Mouse (Mus musculus) bone marrow macrophage, adult 2 months (primary cell): ENCODE measurements around the gene Srgap3. TPM values are rescaled to one million over a fixed set of nuclear protein-coding genes. Genes with fewer than 3 reads are reported as not detected.

ENCODE experiments used
- H3K27ac ChIP-seq: 2 replicates; pipeline ENCODE4 v1.5.1; 2012; ENCODE audit warnings: low read depth, low read length; ENCODE audit not compliant: insufficient read depth
- H3K4me1 ChIP-seq: 2 replicates; pipeline ENCODE4 v1.6.1; 2012; ENCODE audit warnings: low read length; ENCODE audit not compliant: control insufficient read depth, insufficient read depth
- H3K4me3 ChIP-seq: 2 replicates; pipeline ENCODE4 v1.5.1; 2012; ENCODE audit warnings: mild to moderate bottlenecking, low read length, moderate library complexity; ENCODE audit not compliant: insufficient read depth
- CTCF ChIP-seq: IDR thresholded peaks from 2 replicates; pipeline ENCODE4 v1.5.1; 2012; ENCODE audit warnings: low read depth, mild to moderate bottlenecking, low read length, moderate library complexity
- POLR2A ChIP-seq: IDR thresholded peaks from 2 replicates; pipeline ENCODE4 v1.6.1; 2012; ENCODE audit warnings: mild to moderate bottlenecking, low read depth, low read length, borderline replicate concordance
- polyA plus RNA-seq: library from polyadenylated mRNA; stranded (reverse); fragments of >200 nt; gene quantifications from 2 replicates; pipeline ENCODE4 v1.2.4, GENCODE M21; 2012; ENCODE audit not compliant: missing spikeins, insufficient read depth, insufficient read length

The Srgap3 gene
- polyA plus RNA-seq, 1 experiment, result 2.9 TPM

GRCm38 (mm10) chr6:112972858-112973631, 26.0 kb upstream of the Srgap3 start:
- Histone ChIP-seq H3K4me3 (no peak overlapping the region), H3K27ac (no peak overlapping the region), H3K4me1 (no peaks in the 10 kb centered on the region)
- TF ChIP-seq POLR2A (no peak), CTCF (no peak)

DNA sequence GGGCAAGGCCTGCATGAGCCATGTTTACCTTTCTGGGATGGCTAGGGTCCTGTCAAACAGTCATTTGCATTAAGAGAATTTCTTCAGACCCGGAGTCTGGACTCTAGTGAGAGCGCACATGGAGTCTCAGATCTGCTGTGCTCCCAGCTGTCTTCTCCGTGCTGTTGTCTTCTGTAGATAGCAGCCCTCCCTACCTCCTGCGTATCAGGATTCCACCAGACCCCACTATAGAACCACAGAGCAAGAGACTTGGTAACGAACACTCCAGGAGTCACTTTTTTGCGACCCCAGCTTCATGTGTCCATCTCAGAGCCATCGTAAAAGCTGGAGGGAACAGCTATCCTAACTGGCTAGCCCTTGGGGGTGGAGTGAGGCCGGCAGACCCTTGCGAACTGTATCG, 25.1 kb upstream of the Srgap3 start:
- Histone ChIP-seq H3K27ac (no peak overlapping the region), H3K4me3 (no peak overlapping the region), H3K4me1 (no peaks in the 10 kb centered on the region)
- TF ChIP-seq POLR2A (no peak), CTCF (no peak)

GRCm38 (mm10) chr6:112971116-112971768, 24.2 kb upstream of the Srgap3 start:
- Histone ChIP-seq H3K27ac (no peak overlapping the region), H3K4me1 (no peaks in the 10 kb centered on the region), H3K4me3 (no peak overlapping the region)
- TF ChIP-seq CTCF, result no peak
- TF ChIP-seq POLR2A, result no peak

- Histone ChIP-seq H3K27ac (no peak overlapping the region), H3K4me1 (no peaks in the 10 kb centered on the region), H3K4me3 (no peak overlapping the region)
- no peak for TF ChIP-seq POLR2A
- no peak for TF ChIP-seq CTCF
These were observed 20.3 kb upstream of the Srgap3 start for GRCm38 (mm10) chr6:112967359-112967758.

DNA sequence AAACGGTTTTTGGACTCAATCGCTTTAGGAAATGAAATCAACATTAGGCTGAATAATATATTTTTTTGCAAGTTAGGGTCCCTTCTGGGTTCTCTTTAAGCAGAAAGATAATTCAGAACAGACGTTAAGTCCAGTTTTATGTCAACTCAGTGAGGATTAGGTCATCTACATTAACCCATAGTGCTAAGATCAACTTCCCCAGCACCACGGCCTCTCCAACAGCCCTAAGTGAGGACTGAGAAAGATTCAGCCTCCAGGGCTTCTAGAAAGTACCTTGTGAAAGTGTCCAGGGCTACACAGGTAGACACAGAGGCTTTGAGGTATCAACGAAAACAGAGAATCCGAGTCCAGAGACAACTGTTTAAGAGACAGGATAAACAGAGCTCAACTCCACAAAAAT, 11.3 kb upstream of the Srgap3 start:
- TF ChIP-seq CTCF (no peak), POLR2A (no peak)
- H3K27ac ChIP-seq, result no peak overlapping the region

DNA sequence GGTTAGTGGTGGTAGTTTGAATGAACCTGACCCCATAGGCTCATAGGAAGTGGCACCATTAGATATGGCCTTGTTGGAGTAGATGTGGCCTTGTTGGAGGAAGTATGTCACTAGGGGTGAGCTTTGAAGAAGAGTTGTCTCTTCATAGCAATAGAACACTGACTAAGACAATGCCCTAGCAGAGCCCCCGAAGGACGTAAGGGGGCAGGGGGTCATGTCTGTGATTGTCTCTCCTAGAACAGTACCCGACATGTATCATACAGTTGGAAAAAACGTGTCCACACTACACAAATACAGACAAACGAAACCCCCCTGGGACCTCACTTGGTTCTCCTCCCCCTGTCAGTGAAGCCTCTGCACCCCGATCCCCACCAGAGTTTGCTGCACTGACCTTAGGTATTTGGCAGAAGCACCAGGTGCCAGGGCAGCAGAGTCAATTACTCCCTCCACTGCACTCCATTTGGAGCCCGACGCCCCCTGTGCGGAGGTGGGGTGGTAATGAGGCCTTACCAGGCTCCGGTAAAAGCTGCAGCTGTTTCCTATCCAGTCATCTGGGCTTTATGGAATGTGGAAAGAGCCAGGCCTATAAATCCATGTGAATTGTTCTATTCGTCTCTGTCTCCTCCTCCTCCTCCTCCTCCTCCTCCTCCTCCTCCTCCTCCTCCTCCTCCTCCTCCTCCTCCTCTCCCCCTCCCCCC, 10.7 kb upstream of the Srgap3 start:
- no peak overlapping the region for H3K27ac ChIP-seq
- H3K4me3 ChIP-seq, result no peak overlapping the region
- TF ChIP-seq CTCF, result no peak
- TF ChIP-seq POLR2A, result no peak
- H3K4me1 ChIP-seq, result no peaks in the 10 kb centered on the region

More for the DNA sequence above, 11.3 kb upstream of the Srgap3 start:
- no peak overlapping the region for H3K4me3 ChIP-seq
- H3K4me1 ChIP-seq, result no peaks in the 10 kb centered on the region

GRCm38 (mm10) chr6:112955773-112956172, 8.7 kb upstream of the Srgap3 start:
- no peak for TF ChIP-seq POLR2A
- TF ChIP-seq CTCF, result no peak
- peaks cover 2% of the 10 kb centered on the region for H3K4me1 ChIP-seq
- no peak overlapping the region for H3K27ac ChIP-seq
- no peak overlapping the region for H3K4me3 ChIP-seq

- no peak overlapping the region for H3K27ac ChIP-seq
- no peak overlapping the region for H3K4me3 ChIP-seq
- H3K4me1 ChIP-seq, result peaks cover 9% of the 10 kb centered on the region
- TF ChIP-seq CTCF, result no peak
- TF ChIP-seq POLR2A, result no peak
These were observed 6.8 kb upstream of the Srgap3 start for GRCm38 (mm10) chr6:112953905-112954304.

DNA sequence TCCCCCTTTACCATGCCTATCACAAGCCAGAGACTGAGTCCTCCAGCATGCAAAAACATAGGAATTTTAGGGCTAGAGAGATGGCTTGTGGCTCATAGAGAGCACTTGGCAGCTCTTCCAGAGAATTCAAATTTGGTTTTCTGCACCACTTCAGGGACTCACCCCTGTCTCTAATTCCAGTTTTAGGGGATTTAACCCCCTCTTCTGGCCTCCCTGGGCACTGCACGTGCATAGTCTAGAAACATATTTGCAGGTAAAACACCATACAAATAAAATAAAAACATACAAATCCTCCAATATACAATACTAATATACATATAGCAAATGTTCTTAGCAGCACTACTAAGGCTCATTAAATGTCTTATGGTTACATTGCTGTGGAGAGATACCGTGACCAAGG, 4.2 kb upstream of the Srgap3 start:
- H3K27ac ChIP-seq, result no peak overlapping the region
- TF ChIP-seq POLR2A (no peak), CTCF (no peak)
- no peak overlapping the region for H3K4me3 ChIP-seq
- peaks cover 20% of the 10 kb centered on the region for H3K4me1 ChIP-seq
